19 mouse cellular contexts compared by ENCODE assay signal in the genomic region with DNA sequence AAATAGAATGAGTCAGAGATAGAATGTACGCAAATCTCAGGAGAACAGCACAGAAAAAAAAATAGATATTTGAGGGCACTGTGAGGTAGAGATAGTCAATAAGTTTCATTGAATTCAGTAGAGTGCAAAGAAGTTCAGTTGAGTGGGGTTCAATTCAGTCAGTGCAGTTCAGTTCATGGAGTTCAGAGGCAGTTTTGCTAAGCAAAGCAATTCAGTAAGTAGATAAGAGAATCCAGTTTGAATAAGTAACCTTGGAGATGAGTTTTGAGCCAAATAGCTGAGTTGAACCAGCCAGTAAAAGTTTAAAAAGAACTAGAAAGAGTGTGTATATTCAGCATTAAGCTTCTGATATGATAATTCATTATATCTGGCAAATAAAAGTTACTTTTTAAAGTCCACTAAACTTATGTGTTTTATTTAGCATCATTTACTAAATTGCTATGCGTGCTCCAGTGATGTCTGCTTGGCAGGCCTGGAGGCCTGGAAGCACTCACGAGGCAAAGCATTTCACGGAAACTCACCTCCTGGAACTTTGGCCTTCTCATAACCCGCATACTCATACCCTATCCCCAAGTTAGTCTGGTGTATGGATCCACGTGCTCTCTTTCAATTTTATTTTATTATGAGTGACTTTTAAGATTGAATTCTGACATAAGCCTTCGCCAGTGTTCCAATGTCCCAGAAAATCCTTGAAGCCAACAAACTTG.
"Had no signal": no experiment of that assay in that cellular context is flagged by ENCODE, and none has a peak within 500 bp of the region (broad histone marks: within the 10 kb centered on the region; RNA-seq: fewer than 3 reads in every experiment).

No protein-coding gene starts in this region.

- H3K4me1 ChIP-seq: lung, embryonic 15.5 days; megakaryocyte, embryonic 14.5 days; midbrain, embryonic 13.5 days; midbrain, embryonic 15.5 days; neural tube, embryonic 12.5 days; stomach, embryonic 15.5 days had no signal

- H3K36me3 ChIP-seq: lung, embryonic 15.5 days; midbrain, embryonic 13.5 days; midbrain, embryonic 15.5 days; neural tube, embryonic 12.5 days; stomach, embryonic 15.5 days had no signal

- DNase-seq: liver, postnatal 0 days; lung, adult 2 months; lung, postnatal 14 days; lung, postnatal 36 days; retina, postnatal 1 day; right cerebral cortex, adult 18-20 months; right cerebral cortex, postnatal 25 days; right cerebral cortex, postnatal 4 days; thymus, adult 2 months; thymus, postnatal 14 days; thymus, postnatal 36 days had no signal

- H3K4me3 ChIP-seq: lung, embryonic 15.5 days; megakaryocyte, embryonic 14.5 days; midbrain, embryonic 13.5 days; midbrain, embryonic 15.5 days; neural tube, embryonic 12.5 days; stomach, embryonic 15.5 days had no signal

- H3K9me3 ChIP-seq: lung, embryonic 15.5 days; megakaryocyte, embryonic 14.5 days; midbrain, embryonic 13.5 days; midbrain, embryonic 15.5 days; neural tube, embryonic 12.5 days; stomach, embryonic 15.5 days had no signal

- H3K27ac ChIP-seq: lung, embryonic 15.5 days; macrophage; midbrain, embryonic 13.5 days; midbrain, embryonic 15.5 days; neural tube, embryonic 12.5 days; stomach, embryonic 15.5 days; stomach, postnatal 0 days had no signal

- H3K9ac ChIP-seq: liver, postnatal 0 days; lung, embryonic 15.5 days; midbrain, embryonic 13.5 days; midbrain, embryonic 15.5 days; neural tube, embryonic 12.5 days; stomach, embryonic 15.5 days had no signal
